Mouse (Mus musculus) limb, embryonic 15.5 days (tissue): ENCODE results near the gene Rab3gap2. TPM values are rescaled to one million over a fixed set of nuclear protein-coding genes. Genes with fewer than 3 reads are reported as not detected.
"Not testable (repeated sequence)": the region's sequence is repeated elsewhere in the genome, so short reads cannot be mapped to it uniquely, and the experiment has no call there.

ENCODE experiments used
- ATAC-seq: fragments of 200-750 bp; cut with Nextera tagmentation; 2 replicates; pipeline ENCODE4 v1.8.0; 2017; ENCODE audit warnings: low read depth, moderate TSS enrichment; ENCODE audit not compliant: insufficient number of reproducible peaks, low FRiP score, low TSS enrichment
- H3K27ac ChIP-seq: fragments of 300-500 bp; sonication (generic); 2 replicates; pipeline ENCODE4 v1.5.1; 2015; ENCODE audit warnings: moderate library complexity, mild to moderate bottlenecking, inconsistent platforms
- H3K27me3 ChIP-seq: fragments of 300-500 bp; sonication (generic); 2 replicates; pipeline ENCODE4 v1.6.1; 2015; ENCODE audit warnings: inconsistent platforms
- H3K36me3 ChIP-seq: fragments of 300-500 bp; sonication (generic); 2 replicates; pipeline ENCODE4 v1.6.1; 2015; ENCODE audit warnings: inconsistent platforms
- H3K4me1 ChIP-seq: fragments of 300-500 bp; sonication (generic); 2 replicates; pipeline ENCODE4 v1.6.1; 2015; ENCODE audit warnings: inconsistent platforms
- H3K4me2 ChIP-seq: fragments of 300-500 bp; sonication (generic); 2 replicates; pipeline ENCODE4 v1.6.1; 2015; ENCODE audit warnings: mild to moderate bottlenecking, inconsistent platforms
- H3K4me3 ChIP-seq: fragments of 300-500 bp; sonication (generic); 2 replicates; pipeline ENCODE4 v1.5.1; 2015; ENCODE audit warnings: mild to moderate bottlenecking, inconsistent platforms
- H3K9ac ChIP-seq: fragments of 300-500 bp; sonication (generic); 2 replicates; pipeline ENCODE4 v1.6.1; 2015; ENCODE audit warnings: inconsistent platforms
- H3K9me3 ChIP-seq: fragments of 300-500 bp; sonication (generic); 2 replicates; pipeline ENCODE4 v1.6.1; 2016; ENCODE audit warnings: inconsistent platforms
- WGBS: fragments of 180-500 bp; shearing (Covaris S2); methylation state at CpG from one replicate; pipeline ENCODE4 v1.1.7; 2015; 5-methylcytosine and 5-hydroxymethylcytosine counted together
- polyA plus RNA-seq: library from polyadenylated mRNA; unstranded; fragments of >200 nt; fragmentation: Nextera tagmentation; extraction: Ambion mirVana; gene quantifications from 2 replicates; pipeline ENCODE4 v1.2.1, GENCODE M21; 2015

The Rab3gap2 gene
- polyA plus RNA-seq, 1 experiment from 2014 or later, result 23.7 TPM

GRCm38 (mm10) chr1:185314546-185314945 is 110.6 kb downstream of the Rab3gap2 start:
- ATAC-seq, result no peak
- Histone ChIP-seq H3K4me3 (no peak overlapping the region), H3K9ac (no peak overlapping the region), H3K27ac (no peak overlapping the region), H3K27me3 (no peaks in the 10 kb centered on the region), H3K36me3 (peaks cover 64% of the 10 kb centered on the region), H3K9me3 (no peaks in the 10 kb centered on the region), H3K4me2 (no peak overlapping the region), H3K4me1 (no peaks in the 10 kb centered on the region)
- WGBS, result 91% methylated on average over 4 of the region's 4 CpGs

GRCm38 (mm10) chr1:185315846-185316568 is 112.1 kb downstream of the Rab3gap2 start:
- Histone ChIP-seq H3K4me3 (no peak overlapping the region), H3K9ac (no peak overlapping the region), H3K4me1 (no peaks in the 10 kb centered on the region), H3K4me2 (no peak overlapping the region), H3K9me3 (no peaks in the 10 kb centered on the region), H3K27ac (no peak overlapping the region), H3K27me3 (no peaks in the 10 kb centered on the region), H3K36me3 (peaks cover 73% of the 10 kb centered on the region)
- WGBS, result 89% methylated on average over 16 of the region's 16 CpGs
- ATAC-seq, result no peak

- Histone ChIP-seq H3K4me3 (peak overlapping the region; percentile 97), H3K4me2 (peak overlapping the region; percentile 54), H3K36me3 (peaks cover 40% of the 10 kb centered on the region), H3K4me1 (peaks cover 12% of the 10 kb centered on the region; the same call in 1 of the 2 replicates)
- ATAC-seq, H3K27me3 ChIP-seq, H3K9ac ChIP-seq, H3K27ac ChIP-seq, H3K9me3 ChIP-seq: not testable (repeated sequence)
- 62% methylated on average over 3 of the region's 3 CpGs for WGBS
These were observed 123.9 kb downstream of the Rab3gap2 start for GRCm38 (mm10) chr1:185327754-185328345.

GRCm38 (mm10) chr1:185328721-185329610 is 125.0 kb downstream of the Rab3gap2 start, which contains the start of gene Iars2:
Iars2 (minus strand) TSS chr1:185329396.
- no peaks in the 10 kb centered on the region for H3K9me3 ChIP-seq
- H3K4me3 ChIP-seq, result peak within 1 kb of the TSS; percentile 97
- peak within 1 kb of the TSS; percentile 95 for H3K27ac ChIP-seq
- under 1% methylated on average over 76 of the region's 76 CpGs for WGBS
- peak within 1 kb of the TSS; percentile 54 for H3K4me2 ChIP-seq
- peaks cover 17% of the 10 kb centered on the region for H3K4me1 ChIP-seq
- peaks cover 29% of the 10 kb centered on the region for H3K36me3 ChIP-seq
- peak; percentile 82 for ATAC-seq
- no peaks in the 10 kb centered on the region for H3K27me3 ChIP-seq
- H3K9ac ChIP-seq, result peak within 1 kb of the TSS; percentile 85

GRCm38 (mm10) chr1:185329851-185330250 is 125.9 kb downstream of the Rab3gap2 start:
- no peak for ATAC-seq
- H3K4me3 ChIP-seq, result no peak overlapping the region
- H3K27me3 ChIP-seq, result no peaks in the 10 kb centered on the region

GRCm38 (mm10) chr1:185331364-185331763 is 127.4 kb downstream of the Rab3gap2 start:
- H3K9ac ChIP-seq, result no peak overlapping the region
- ATAC-seq, result no peak
- peaks cover 17% of the 10 kb centered on the region for H3K4me1 ChIP-seq
- H3K4me2 ChIP-seq, result peak overlapping the region; percentile 66; the same call in 1 of the 2 replicates
- H3K27ac ChIP-seq, result no peak overlapping the region
- WGBS, result 45% methylated on average over 5 of the region's 5 CpGs
- peaks cover 10% of the 10 kb centered on the region for H3K36me3 ChIP-seq
- H3K9me3 ChIP-seq, result no peaks in the 10 kb centered on the region
- no peaks in the 10 kb centered on the region for H3K27me3 ChIP-seq
- H3K4me3 ChIP-seq, result peak overlapping the region; percentile 57

More at GRCm38 (mm10) chr1:185329851-185330250, 125.9 kb downstream of the Rab3gap2 start:
- H3K27ac ChIP-seq, result no peak overlapping the region
- H3K9me3 ChIP-seq, result no peaks in the 10 kb centered on the region
- 89% methylated on average over 8 of the region's 8 CpGs for WGBS
- peaks cover 23% of the 10 kb centered on the region for H3K36me3 ChIP-seq
- no peak overlapping the region for H3K9ac ChIP-seq
- H3K4me2 ChIP-seq, result peak overlapping the region; percentile 54; the same call in 1 of the 2 replicates
- peaks cover 17% of the 10 kb centered on the region for H3K4me1 ChIP-seq

- Histone ChIP-seq H3K4me1 (peaks cover 17% of the 10 kb centered on the region), H3K27ac (peak within 1 kb of the TSS; percentile 93), H3K9me3 (no peaks in the 10 kb centered on the region), H3K36me3 (peaks cover 4% of the 10 kb centered on the region), H3K4me2 (peak within 1 kb of the TSS; percentile 66), H3K27me3 (no peaks in the 10 kb centered on the region), H3K4me3 (peak within 1 kb of the TSS; percentile 57), H3K9ac (peak within 1 kb of the TSS; percentile 64)
- under 1% methylated on average over 32 of the region's 32 CpGs for WGBS
- ATAC-seq, result peak; percentile 81
These were observed 128.1 kb downstream of the Rab3gap2 start, which contains the start of gene Bpnt1 for GRCm38 (mm10) chr1:185331983-185332430. Bpnt1 (plus strand) TSS chr1:185332149.

- WGBS, result 88% methylated on average over 5 of the region's 5 CpGs
- H3K36me3 ChIP-seq, result peaks cover 5% of the 10 kb centered on the region; the same call in 1 of the 2 replicates
- H3K9ac ChIP-seq, result no peak overlapping the region
- H3K4me3 ChIP-seq, result no peak overlapping the region
- no peaks in the 10 kb centered on the region for H3K27me3 ChIP-seq
- H3K4me2 ChIP-seq, result no peak overlapping the region
- ATAC-seq, result no peak
- H3K4me1 ChIP-seq, result peaks cover 15% of the 10 kb centered on the region
- H3K27ac ChIP-seq, result no peak overlapping the region
- H3K9me3 ChIP-seq, result no peaks in the 10 kb centered on the region
These were observed 129.7 kb downstream of the Rab3gap2 start for GRCm38 (mm10) chr1:185333651-185334050.

GRCm38 (mm10) chr1:185334136-185334535 is 130.2 kb downstream of the Rab3gap2 start:
- Histone ChIP-seq H3K27ac (no peak overlapping the region), H3K4me2 (no peak overlapping the region), H3K27me3 (no peaks in the 10 kb centered on the region), H3K4me1 (peaks cover 15% of the 10 kb centered on the region), H3K36me3 (peaks cover 9% of the 10 kb centered on the region; the same call in 1 of the 2 replicates), H3K9me3 (no peaks in the 10 kb centered on the region), H3K9ac (no peak overlapping the region), H3K4me3 (no peak overlapping the region)
- no peak for ATAC-seq
- WGBS, result 86% methylated on average over 4 of the region's 4 CpGs

GRCm38 (mm10) chr1:185335231-185335765 is 131.4 kb downstream of the Rab3gap2 start:
- Histone ChIP-seq H3K9me3 (no peaks in the 10 kb centered on the region), H3K4me2 (no peak overlapping the region), H3K4me3 (no peak overlapping the region), H3K27me3 (no peaks in the 10 kb centered on the region), H3K4me1 (peaks cover 11% of the 10 kb centered on the region), H3K27ac (no peak overlapping the region), H3K36me3 (peaks cover 16% of the 10 kb centered on the region), H3K9ac (no peak overlapping the region)
- WGBS, result 76% methylated on average over 6 of the region's 6 CpGs
- no peak for ATAC-seq
